Mouse (Mus musculus): ENCODE results near the gene Atf4. TPM values are rescaled to one million over a fixed set of nuclear protein-coding genes. Genes with fewer than 3 reads are reported as not detected.
A peak's percentile ranks its signal among the peaks of the same experiment; 100 is the strongest.

The Atf4 gene
- polyA plus RNA-seq, 1 experiment from 2014 or later, result 71.5 TPM

DNA sequence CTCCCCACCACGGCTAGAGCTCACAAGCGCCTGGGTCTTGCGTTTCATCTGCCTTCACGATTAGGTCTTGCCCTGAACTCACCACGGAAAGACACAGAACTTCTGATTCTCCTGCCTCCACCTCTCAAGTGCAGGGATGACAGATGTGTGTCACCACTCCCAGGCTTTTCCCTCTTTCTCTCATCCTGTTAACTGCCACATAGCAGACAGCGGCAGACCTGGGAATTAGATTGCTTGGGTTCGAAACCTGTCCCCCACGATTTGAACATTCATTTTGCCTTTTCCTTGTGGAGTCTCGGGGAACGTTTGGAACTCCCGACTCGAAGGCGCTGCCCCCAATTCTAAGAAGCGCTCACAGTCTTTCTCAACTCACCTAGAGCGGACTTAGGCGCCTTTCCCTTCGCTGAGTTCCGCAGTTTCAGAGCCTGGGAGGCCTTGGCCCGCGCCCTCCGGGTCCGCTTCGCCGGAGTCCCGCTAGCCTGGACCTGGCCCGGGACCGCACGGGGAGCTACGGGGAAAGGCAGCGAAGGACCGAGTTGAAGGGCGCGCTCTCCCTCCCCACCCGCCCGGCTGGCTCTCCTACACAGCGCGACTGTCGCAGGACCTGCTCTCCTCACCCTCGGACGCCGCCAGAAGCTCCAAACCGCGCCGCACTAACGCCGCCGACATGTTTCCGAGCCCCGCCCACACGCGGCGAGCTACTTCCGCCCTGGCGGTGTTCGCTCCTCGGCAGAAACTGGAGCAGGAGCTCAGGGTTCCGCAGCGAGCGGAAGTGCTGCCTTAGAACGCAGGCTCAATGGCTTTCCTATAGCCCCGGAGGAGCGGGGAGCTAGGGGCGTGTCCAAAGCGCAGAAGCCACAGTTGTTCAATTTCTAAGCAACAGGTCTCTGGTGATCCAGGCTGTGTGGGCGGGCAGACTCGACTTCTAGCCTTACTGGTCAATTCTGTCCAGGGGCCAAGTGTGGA, 8.9 kb downstream of the Atf4 start, which contains the start of gene Rps19bp1:
TSS of gene Rps19bp1 (minus strand) at position 706 of the 966 bp plus-strand sequence.
- Histone ChIP-seq H3K27me3 (0 out of 2 replicates have a peak, but pooled peaks cover 2% of the 10 kb centered on the region), H3K9me3 (replicated peaks) (no peaks in the 10 kb centered on the region), H3K4me1 (replicated peaks) (peaks cover 15% of the 10 kb centered on the region), H3K4me3 (peak within 1 kb of the TSS; percentile 81), H3K4me2 (peak within 1 kb of the TSS; percentile 82), H3K36me3 (peaks cover 4% of the 10 kb centered on the region; the same call in 1 of the 2 replicates), H3K27ac (peak within 1 kb of the TSS; percentile 73), H3K9ac (peak within 1 kb of the TSS; percentile 90)
- peak; percentile 89 for ATAC-seq (replicated peaks; ENCODE audit: insufficient number of reproducible peaks, insufficient read depth, low FRiP score, low read depth)
- WGBS, result under 1% methylated on average over 66 of the region's 66 CpGs

DNA sequence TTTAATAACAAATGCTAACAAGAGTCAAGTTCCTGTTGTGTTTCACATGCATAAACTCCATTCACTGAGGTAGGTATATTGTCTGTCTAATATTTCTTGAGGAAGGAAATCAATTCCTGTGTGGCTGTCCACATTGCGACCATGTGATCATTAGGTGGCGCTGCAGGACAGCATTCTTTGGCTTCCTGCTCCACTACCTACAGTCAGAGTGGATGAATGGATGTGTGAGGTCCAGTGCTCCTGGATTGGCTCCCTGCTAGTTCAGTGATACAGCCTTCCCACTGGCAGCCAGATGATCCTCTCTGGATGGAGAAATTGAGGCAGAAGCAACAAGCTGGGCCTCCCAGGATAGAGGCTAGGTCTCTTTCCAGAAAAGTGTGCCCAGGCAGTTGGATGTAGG, 11.3 kb downstream of the Atf4 start:
- Histone ChIP-seq H3K27me3 (0 out of 2 replicates have a peak, but pooled peaks cover 2% of the 10 kb centered on the region), H3K9ac (no peak overlapping the region), H3K9me3 (replicated peaks) (no peaks in the 10 kb centered on the region), H3K27ac (no peak overlapping the region), H3K4me1 (replicated peaks) (peaks cover 15% of the 10 kb centered on the region), H3K4me3 (no peak overlapping the region), H3K4me2 (no peak overlapping the region), H3K36me3 (no peaks in the 10 kb centered on the region)
- 0% methylated on average over 2 of the region's 2 CpGs for WGBS
- ATAC-seq (replicated peaks; ENCODE audit: insufficient number of reproducible peaks, insufficient read depth, low FRiP score, low read depth), result no peak

DNA sequence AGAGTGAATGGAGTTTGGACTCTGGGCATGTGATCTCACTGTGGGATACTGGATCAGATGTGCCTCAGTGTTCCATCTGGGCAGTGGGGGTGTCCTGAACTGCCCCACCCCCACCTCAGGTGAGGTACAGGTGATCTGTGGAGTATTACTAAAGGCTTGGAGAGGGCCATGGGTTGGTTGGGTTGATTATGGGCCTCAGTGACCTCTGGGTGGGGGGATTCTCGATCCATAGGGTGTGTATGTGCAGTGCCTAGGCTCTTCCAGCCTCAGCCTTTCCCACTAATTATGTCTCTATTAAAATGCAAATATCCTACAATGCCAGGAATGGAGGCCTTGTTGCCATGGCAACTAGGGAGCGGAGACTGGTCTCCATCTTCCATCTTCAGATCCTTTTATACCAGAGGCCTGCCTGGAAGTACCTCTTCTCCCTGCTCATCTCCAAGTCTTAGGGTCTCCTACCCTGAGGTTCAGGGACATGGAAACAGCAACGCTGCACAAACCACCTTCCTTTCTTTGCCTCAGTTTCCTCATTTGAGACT, 16.9 kb downstream of the Atf4 start:
- Histone ChIP-seq H3K4me3 (no peak overlapping the region), H3K9me3 (replicated peaks) (no peaks in the 10 kb centered on the region), H3K9ac (no peak overlapping the region), H3K36me3 (no peaks in the 10 kb centered on the region), H3K4me1 (replicated peaks) (no peaks in the 10 kb centered on the region), H3K27ac (no peak overlapping the region), H3K4me2 (no peak overlapping the region), H3K27me3 (peaks cover 21% of the 10 kb centered on the region)
- ATAC-seq (replicated peaks; ENCODE audit: insufficient number of reproducible peaks, insufficient read depth, low FRiP score, low read depth), result no peak
- WGBS, result 59% methylated on average over 3 of the region's 3 CpGs

GRCm38 (mm10) chr15:80277107-80277506, 22.1 kb downstream of the Atf4 start:
- Histone ChIP-seq H3K9ac (no peak overlapping the region), H3K36me3 (no peaks in the 10 kb centered on the region), H3K9me3 (replicated peaks) (no peaks in the 10 kb centered on the region), H3K4me2 (no peak overlapping the region), H3K27ac (no peak overlapping the region), H3K27me3 (peaks cover 54% of the 10 kb centered on the region), H3K4me1 (replicated peaks) (no peaks in the 10 kb centered on the region), H3K4me3 (no peak overlapping the region)
- ATAC-seq (replicated peaks; ENCODE audit: insufficient number of reproducible peaks, insufficient read depth, low FRiP score, low read depth), result no peak
- WGBS, result 40% methylated on average over 9 of the region's 9 CpGs

GRCm38 (mm10) chr15:80277625-80278024, 22.6 kb downstream of the Atf4 start:
- peaks cover 59% of the 10 kb centered on the region for H3K27me3 ChIP-seq
- no peak overlapping the region for H3K4me2 ChIP-seq
- WGBS, result 3% methylated on average over 6 of the region's 6 CpGs
- no peak for ATAC-seq (replicated peaks; ENCODE audit: insufficient number of reproducible peaks, insufficient read depth, low FRiP score, low read depth)
- no peak overlapping the region for H3K27ac ChIP-seq
- no peaks in the 10 kb centered on the region for H3K4me1 ChIP-seq (replicated peaks)
- H3K4me3 ChIP-seq, result no peak overlapping the region
- no peaks in the 10 kb centered on the region for H3K9me3 ChIP-seq (replicated peaks)
- H3K36me3 ChIP-seq, result no peaks in the 10 kb centered on the region
- no peak overlapping the region for H3K9ac ChIP-seq

DNA sequence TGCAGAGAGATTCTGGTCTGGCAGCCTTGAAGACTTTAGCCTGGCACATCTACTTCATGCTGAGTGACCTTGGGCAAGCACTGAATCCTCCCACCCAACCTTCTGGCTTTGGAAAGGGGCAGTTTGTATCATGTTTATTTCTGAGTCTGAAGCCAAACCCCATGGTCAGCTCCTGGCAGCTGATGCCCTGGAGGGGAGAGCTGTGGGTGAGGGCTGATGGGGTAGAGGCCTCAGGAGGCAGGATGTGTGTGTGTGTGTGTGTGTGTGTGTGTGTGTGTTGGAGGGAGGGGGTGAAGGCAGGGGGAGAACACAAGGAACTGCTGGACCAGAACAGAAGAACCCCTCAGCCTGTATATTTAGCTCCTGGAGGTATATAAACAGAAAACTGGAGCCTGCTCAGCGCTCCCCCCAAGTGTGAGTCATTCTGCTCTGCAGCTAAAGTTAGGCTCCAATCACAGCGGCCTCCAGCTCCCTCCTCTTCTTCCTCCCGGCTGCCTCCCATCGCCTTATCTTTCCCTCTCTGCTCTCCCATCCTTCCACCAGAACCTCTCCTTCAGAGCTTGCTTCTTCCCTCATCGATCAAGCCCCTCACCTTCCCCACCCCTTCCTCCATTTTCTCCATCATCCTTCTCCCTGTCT, 23.3 kb downstream of the Atf4 start:
- peaks cover 61% of the 10 kb centered on the region for H3K27me3 ChIP-seq
- WGBS, result 40% methylated on average over 4 of the region's 5 CpGs
- no peak overlapping the region for H3K9ac ChIP-seq
- no peak overlapping the region for H3K27ac ChIP-seq
- no peak overlapping the region for H3K4me2 ChIP-seq
- H3K4me3 ChIP-seq, result no peak overlapping the region
- ATAC-seq (replicated peaks; ENCODE audit: insufficient number of reproducible peaks, insufficient read depth, low FRiP score, low read depth), result no peak
- no peaks in the 10 kb centered on the region for H3K9me3 ChIP-seq (replicated peaks)
- H3K4me1 ChIP-seq (replicated peaks), result no peaks in the 10 kb centered on the region
- H3K36me3 ChIP-seq, result no peaks in the 10 kb centered on the region

DNA sequence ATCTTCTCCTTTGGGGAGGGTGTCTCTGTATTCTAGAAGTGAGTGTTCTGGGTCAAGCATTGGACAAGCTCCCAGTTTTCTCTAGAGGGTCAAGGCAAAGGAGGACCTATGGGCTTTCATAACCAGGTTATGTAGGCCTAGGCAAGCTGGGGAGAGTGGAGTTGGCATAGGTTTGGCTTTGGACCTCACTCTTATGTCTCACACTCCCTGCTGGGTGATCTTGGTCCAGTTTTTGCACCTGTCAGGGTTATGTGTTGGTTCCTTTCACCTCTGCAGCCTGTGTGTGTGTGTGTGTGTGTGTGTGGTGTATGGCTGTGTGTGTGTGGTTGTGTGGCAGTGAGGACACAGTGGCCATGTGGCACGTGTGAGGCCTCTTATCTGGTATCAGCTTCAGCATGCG, 24.1 kb downstream of the Atf4 start:
- H3K9me3 ChIP-seq (replicated peaks), result no peaks in the 10 kb centered on the region
- H3K27me3 ChIP-seq, result peaks cover 63% of the 10 kb centered on the region

GRCm38 (mm10) chr15:80280646-80281045, 25.7 kb downstream of the Atf4 start:
- WGBS, result 20% methylated on average over 6 of the region's 6 CpGs
- ATAC-seq (replicated peaks; ENCODE audit: insufficient number of reproducible peaks, insufficient read depth, low FRiP score, low read depth), result no peak
- no peak overlapping the region for H3K9ac ChIP-seq
- no peak overlapping the region for H3K27ac ChIP-seq
- no peaks in the 10 kb centered on the region for H3K4me1 ChIP-seq (replicated peaks)
- no peaks in the 10 kb centered on the region for H3K9me3 ChIP-seq (replicated peaks)
- peaks cover 79% of the 10 kb centered on the region for H3K27me3 ChIP-seq
- H3K4me3 ChIP-seq, result no peak overlapping the region
- H3K4me2 ChIP-seq, result no peak overlapping the region
- no peaks in the 10 kb centered on the region for H3K36me3 ChIP-seq

More for the DNA sequence above, 24.1 kb downstream of the Atf4 start:
- no peak overlapping the region for H3K9ac ChIP-seq
- H3K4me3 ChIP-seq, result no peak overlapping the region
- H3K27ac ChIP-seq, result no peak overlapping the region
- H3K36me3 ChIP-seq, result no peaks in the 10 kb centered on the region
- no peak overlapping the region for H3K4me2 ChIP-seq
- H3K4me1 ChIP-seq (replicated peaks), result no peaks in the 10 kb centered on the region
- 71% methylated on average over 2 of the region's 2 CpGs for WGBS
- no peak for ATAC-seq (replicated peaks; ENCODE audit: insufficient number of reproducible peaks, insufficient read depth, low FRiP score, low read depth)

- Histone ChIP-seq H3K4me1 (replicated peaks) (peaks cover 14% of the 10 kb centered on the region), H3K9ac (0 out of 2 replicates have a peak within 1 kb of the TSS, but pooled peaks have one; percentile 8), H3K36me3 (no peaks in the 10 kb centered on the region), H3K4me2 (peak within 1 kb of the TSS; percentile 90), H3K9me3 (replicated peaks) (no peaks in the 10 kb centered on the region), H3K27ac (no peak within 1 kb of the TSS), H3K4me3 (peak within 1 kb of the TSS; percentile 50), H3K27me3 (peaks cover 99% of the 10 kb centered on the region)
- ATAC-seq (replicated peaks; ENCODE audit: insufficient number of reproducible peaks, insufficient read depth, low FRiP score, low read depth), result no peak
- WGBS, result 1% methylated on average over 47 of the region's 50 CpGs
Observed at GRCm38 (mm10) chr15:80286851-80287415, 31.9 kb downstream of the Atf4 start, which contains the start of gene Cacna1i. Gene Cacna1i, plus strand, starts transcription at chr15:80287238.

DNA sequence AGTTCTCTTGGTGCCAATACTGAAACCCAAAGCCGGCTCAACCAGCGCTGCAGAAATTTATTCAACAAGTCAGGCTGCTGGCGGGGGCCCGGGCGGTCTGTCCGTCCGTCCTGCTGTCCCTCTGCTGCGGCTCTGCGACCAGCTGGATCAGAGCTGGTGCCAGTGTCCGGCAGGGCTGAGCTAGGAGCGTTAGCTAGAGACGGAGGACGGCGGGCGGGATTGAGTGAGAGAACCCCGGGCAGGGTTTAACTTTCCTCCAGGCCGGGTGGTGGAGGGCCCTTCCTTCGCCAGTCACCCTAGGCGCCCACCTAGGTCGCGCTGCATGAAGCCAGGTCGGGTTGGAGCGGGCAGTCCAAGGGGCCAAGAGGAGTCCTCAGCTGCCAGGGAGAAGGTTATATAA, 33.1 kb downstream of the Atf4 start:
- WGBS, result 6% methylated on average over 23 of the region's 23 CpGs
- Histone ChIP-seq H3K27me3 (peaks cover 93% of the 10 kb centered on the region), H3K9ac (0 out of 2 replicates have a peak overlapping the region, but pooled peaks have one; percentile 8)

DNA sequence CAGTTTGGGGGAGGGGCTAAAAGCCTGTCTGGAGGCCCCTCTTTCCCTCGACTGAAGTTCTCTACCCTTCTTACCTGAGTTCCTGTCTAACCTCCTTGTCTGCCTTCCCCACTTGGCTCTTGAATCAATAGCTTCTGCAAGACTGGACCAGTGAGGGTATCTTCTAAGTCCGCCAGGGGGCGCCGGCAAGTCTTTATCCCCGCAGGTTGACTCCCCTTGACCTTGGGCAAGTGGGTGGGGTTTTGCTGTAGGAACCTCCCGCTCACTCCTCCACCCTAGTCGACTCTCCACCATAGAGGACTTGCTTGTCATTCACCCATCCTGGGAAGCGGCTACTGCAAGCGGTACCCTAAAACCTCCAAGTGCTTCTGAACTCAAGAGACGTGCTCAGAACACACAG, 34.5 kb downstream of the Atf4 start:
- 8% methylated on average over 10 of the region's 10 CpGs for WGBS
- Histone ChIP-seq H3K36me3 (no peaks in the 10 kb centered on the region), H3K9me3 (replicated peaks) (no peaks in the 10 kb centered on the region), H3K4me1 (replicated peaks) (peaks cover 14% of the 10 kb centered on the region), H3K4me3 (no peak overlapping the region), H3K27ac (no peak overlapping the region), H3K27me3 (peaks cover 88% of the 10 kb centered on the region), H3K4me2 (no peak overlapping the region), H3K9ac (no peak overlapping the region)
- no peak for ATAC-seq (replicated peaks; ENCODE audit: insufficient number of reproducible peaks, insufficient read depth, low FRiP score, low read depth)

More for the DNA sequence above, 33.1 kb downstream of the Atf4 start:
- H3K27ac ChIP-seq, result no peak overlapping the region
- no peak for ATAC-seq (replicated peaks; ENCODE audit: insufficient number of reproducible peaks, insufficient read depth, low FRiP score, low read depth)
- no peaks in the 10 kb centered on the region for H3K36me3 ChIP-seq
- H3K4me2 ChIP-seq, result peak overlapping the region; percentile 90
- H3K4me1 ChIP-seq (replicated peaks), result peaks cover 14% of the 10 kb centered on the region
- H3K4me3 ChIP-seq, result peak overlapping the region; percentile 50
- no peaks in the 10 kb centered on the region for H3K9me3 ChIP-seq (replicated peaks)

All from heart, embryonic 15.5 days (tissue).